Mouse (Mus musculus): ENCODE results near the gene Arid3c. TPM values are rescaled to one million over a fixed set of nuclear protein-coding genes. Genes with fewer than 3 reads are reported as not detected.
"Not testable (repeated sequence)": the region's sequence is repeated elsewhere in the genome, so short reads cannot be mapped to it uniquely, and the experiment has no call there.

Gene Arid3c
- polyA plus RNA-seq, 1 experiment from 2014 or later, result not detected

DNA sequence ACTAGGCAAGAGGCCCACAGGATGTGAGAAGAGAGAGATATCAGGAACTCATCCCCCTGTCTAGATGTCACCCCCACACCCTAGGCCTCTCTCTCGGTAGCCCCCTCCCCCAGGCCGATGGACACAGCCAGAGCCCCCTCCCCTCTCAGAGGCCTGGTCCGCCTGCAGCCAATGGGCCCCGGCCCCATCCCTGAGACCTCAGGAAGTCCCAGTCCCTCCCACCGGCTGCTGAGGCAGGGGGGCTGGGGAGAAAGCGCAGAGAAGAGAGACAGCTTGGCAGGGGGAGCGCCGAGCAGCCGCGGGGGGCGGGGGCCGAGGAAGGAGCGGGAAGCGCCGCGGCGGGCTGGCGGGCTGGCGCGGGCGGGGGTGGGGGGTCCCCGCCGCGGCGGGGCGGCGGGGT lies 47.6 kb downstream of the Arid3c start:
- Histone ChIP-seq H3K4me1 (peaks cover 17% of the 10 kb centered on the region), H3K4me2 (peak overlapping the region; percentile 34; the same call in 1 of the 2 replicates), H3K4me3 (peak overlapping the region; percentile 26), H3K27me3 (peaks cover 41% of the 10 kb centered on the region)
- H3K9ac ChIP-seq; H3K27ac ChIP-seq; H3K9me3 ChIP-seq; H3K36me3 ChIP-seq; ATAC-seq (ENCODE audit: insufficient number of reproducible peaks, low FRiP score, low TSS enrichment, low read depth): not testable (repeated sequence)
- 7% methylated on average over 4 of the region's 27 CpGs for WGBS

DNA sequence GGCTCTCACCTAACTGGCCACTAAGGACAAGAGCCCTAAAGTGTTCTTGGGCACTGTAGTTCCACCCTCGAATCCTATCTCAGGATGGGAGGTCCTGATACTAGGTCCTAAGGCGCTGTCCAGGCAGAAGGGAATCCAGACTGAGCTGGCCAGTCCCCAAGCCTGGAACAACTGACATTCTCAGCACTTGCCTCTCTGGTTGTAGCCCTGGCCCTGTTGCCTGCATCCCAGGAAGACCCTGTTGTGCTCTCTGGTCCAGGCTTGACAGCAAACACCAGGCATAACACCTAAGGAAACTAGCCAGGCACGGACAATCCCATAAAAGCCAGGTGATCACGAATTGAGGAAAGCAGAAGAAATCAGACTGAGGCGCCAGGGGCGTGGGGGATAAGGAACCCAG lies 48.2 kb downstream of the Arid3c start:
- Histone ChIP-seq H3K36me3 (no peaks in the 10 kb centered on the region), H3K27ac (no peak overlapping the region), H3K4me3 (no peak overlapping the region), H3K4me2 (no peak overlapping the region), H3K9me3 (no peaks in the 10 kb centered on the region), H3K9ac (no peak overlapping the region), H3K27me3 (peaks cover 46% of the 10 kb centered on the region), H3K4me1 (peaks cover 17% of the 10 kb centered on the region)
- WGBS, result 24% methylated on average over 6 of the region's 6 CpGs
- no peak for ATAC-seq (ENCODE audit: insufficient number of reproducible peaks, low FRiP score, low TSS enrichment, low read depth)

DNA sequence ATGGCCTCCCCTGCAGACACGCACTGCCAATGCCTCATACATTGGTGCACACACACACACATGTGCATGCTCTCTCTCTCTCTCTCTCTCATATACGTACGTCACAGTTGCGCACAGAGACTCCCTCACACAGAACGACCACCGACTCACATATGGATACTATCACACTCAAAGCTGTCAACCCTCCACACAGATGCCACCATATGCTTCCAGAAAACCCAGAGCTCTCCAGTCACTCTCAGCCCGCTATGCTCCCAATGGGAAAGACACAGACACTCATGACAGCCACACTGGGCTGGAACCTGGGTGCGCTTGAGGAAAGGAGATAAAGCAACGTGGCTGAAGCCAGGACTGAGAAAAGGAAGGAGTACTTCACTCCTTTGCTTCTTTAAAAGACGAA lies 49.0 kb downstream of the Arid3c start:
- no peak overlapping the region for H3K27ac ChIP-seq
- WGBS, result 62% methylated on average over 10 of the region's 10 CpGs
- peaks cover 25% of the 10 kb centered on the region for H3K4me1 ChIP-seq
- no peak for ATAC-seq (ENCODE audit: insufficient number of reproducible peaks, low FRiP score, low TSS enrichment, low read depth)
- H3K4me3 ChIP-seq, result no peak overlapping the region
- H3K36me3 ChIP-seq, result no peaks in the 10 kb centered on the region
- H3K9me3 ChIP-seq, result no peaks in the 10 kb centered on the region
- no peak overlapping the region for H3K4me2 ChIP-seq
- H3K9ac ChIP-seq, result no peak overlapping the region
- H3K27me3 ChIP-seq, result peaks cover 55% of the 10 kb centered on the region

DNA sequence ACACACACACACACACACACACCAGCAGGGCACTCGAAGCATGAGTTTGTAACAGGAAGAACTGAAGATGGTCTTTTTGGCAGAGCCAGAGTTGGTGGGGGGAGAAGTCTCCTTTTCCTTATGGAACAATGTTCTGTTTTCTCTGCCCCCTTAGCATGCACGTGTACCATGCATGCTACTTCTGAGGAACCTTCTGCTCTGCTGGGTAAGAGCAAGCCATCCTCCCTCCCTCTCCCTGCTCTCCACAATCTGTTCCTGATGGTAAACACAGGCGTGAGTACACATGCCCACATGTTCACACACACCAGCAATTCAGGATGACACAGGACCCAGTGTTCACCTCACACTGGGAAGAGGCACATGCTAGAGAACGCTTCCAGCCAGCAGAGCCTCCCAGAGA lies 49.8 kb downstream of the Arid3c start:
- Histone ChIP-seq H3K4me3 (no peak overlapping the region), H3K9me3 (no peaks in the 10 kb centered on the region), H3K27ac (no peak overlapping the region), H3K4me1 (peaks cover 31% of the 10 kb centered on the region), H3K27me3 (peaks cover 61% of the 10 kb centered on the region), H3K4me2 (no peak overlapping the region), H3K9ac (no peak overlapping the region), H3K36me3 (no peaks in the 10 kb centered on the region)
- ATAC-seq (ENCODE audit: insufficient number of reproducible peaks, low FRiP score, low TSS enrichment, low read depth), result no peak
- 53% methylated on average over 4 of the region's 4 CpGs for WGBS

DNA sequence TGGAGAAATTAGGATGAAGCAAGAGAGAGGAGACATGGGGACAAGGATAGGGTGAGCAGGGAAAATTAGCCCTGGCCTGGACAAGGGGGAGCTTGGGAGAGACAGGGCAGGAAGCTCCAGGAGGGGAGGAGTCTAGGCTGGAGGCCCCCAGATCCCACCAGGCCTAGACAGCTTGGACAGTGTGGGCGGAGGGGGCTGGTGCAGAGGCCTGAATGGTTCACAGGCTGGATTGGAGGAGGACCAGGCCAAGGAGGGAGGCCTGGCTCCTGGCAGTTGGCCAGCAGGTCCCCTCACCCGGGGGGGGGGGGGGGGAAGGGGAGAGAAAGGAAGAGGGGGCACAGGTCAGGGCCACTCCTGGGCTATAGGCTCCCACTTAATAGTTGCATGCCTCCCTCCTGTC lies 51.7 kb downstream of the Arid3c start:
- Histone ChIP-seq H3K4me3 (no peak overlapping the region), H3K4me1 (peaks cover 30% of the 10 kb centered on the region), H3K27me3 (peaks cover 77% of the 10 kb centered on the region), H3K36me3 (no peaks in the 10 kb centered on the region), H3K9me3 (no peaks in the 10 kb centered on the region), H3K4me2 (no peak overlapping the region), H3K9ac (no peak overlapping the region), H3K27ac (0 out of 2 replicates have a peak overlapping the region, but pooled peaks have one; percentile 17)
- WGBS, result 64% methylated on average over 1 of the region's 2 CpGs
- ATAC-seq (ENCODE audit: insufficient number of reproducible peaks, low FRiP score, low TSS enrichment, low read depth), result peak; percentile 55

DNA sequence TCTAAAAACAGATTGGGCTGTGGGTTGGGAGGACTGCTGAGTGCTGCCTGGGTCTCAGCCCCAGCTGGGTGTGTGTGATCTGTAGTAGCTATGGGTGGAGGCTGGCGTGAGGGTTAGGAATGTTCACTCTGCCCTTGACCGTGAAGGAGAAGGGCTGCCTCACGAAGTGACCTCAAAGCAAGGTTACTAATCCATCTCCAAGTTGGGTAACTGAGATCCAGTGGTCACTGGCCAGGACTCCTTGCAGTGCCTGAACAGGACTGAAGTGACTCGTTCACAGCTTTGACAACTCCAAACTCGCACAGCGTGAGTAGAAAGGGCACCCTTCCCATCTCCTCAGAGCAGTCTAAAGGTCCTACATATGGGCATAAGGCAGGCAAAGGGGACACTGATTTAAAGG lies 52.1 kb downstream of the Arid3c start:
- 0 out of 2 replicates have a peak overlapping the region, but pooled peaks have one; percentile 17 for H3K27ac ChIP-seq
- no peak for ATAC-seq (ENCODE audit: insufficient number of reproducible peaks, low FRiP score, low TSS enrichment, low read depth)
- peaks cover 29% of the 10 kb centered on the region for H3K4me1 ChIP-seq
- no peak overlapping the region for H3K9ac ChIP-seq
- no peaks in the 10 kb centered on the region for H3K9me3 ChIP-seq
- 73% methylated on average over 6 of the region's 6 CpGs for WGBS
- no peak overlapping the region for H3K4me2 ChIP-seq
- H3K4me3 ChIP-seq, result no peak overlapping the region
- peaks cover 82% of the 10 kb centered on the region for H3K27me3 ChIP-seq
- no peaks in the 10 kb centered on the region for H3K36me3 ChIP-seq

DNA sequence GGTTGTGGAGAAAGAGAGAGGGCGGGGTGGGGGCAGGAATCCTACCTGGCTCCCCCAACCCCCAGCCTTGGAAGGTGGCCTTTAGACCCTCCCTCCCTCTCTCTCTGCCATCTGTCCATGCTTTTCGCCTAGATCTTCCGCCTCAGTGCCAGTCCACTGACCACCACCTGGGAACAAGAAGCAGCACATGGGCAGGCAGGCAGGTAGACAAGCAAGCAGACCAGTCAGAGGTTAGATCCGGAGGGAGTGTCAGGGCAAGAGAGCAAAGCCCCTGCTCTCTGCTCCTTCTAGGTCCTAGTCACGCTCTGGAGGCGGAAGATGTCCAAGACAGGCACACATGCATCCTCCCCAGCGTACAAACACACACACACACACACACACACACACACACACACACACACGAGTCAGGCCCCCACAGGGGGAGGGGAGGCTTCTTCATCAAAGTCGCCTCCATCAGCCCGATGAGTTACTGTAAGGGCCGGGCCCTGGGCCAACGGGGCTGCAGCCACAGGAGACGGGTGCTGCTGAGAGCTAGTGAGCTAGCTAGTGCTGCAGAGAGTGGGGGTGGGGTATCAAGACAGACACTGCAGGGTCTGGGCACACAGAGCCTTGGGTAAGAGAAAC lies 53.8 kb downstream of the Arid3c start:
- H3K27ac ChIP-seq, result no peak overlapping the region
- H3K4me1 ChIP-seq, result peaks cover 34% of the 10 kb centered on the region
- peaks cover 91% of the 10 kb centered on the region for H3K27me3 ChIP-seq
- ATAC-seq (ENCODE audit: insufficient number of reproducible peaks, low FRiP score, low TSS enrichment, low read depth), result no peak
- H3K9ac ChIP-seq, result no peak overlapping the region
- no peaks in the 10 kb centered on the region for H3K36me3 ChIP-seq
- WGBS, result 46% methylated on average over 12 of the region's 13 CpGs
- H3K4me3 ChIP-seq, result no peak overlapping the region
- no peak overlapping the region for H3K4me2 ChIP-seq
- H3K9me3 ChIP-seq, result no peaks in the 10 kb centered on the region

DNA sequence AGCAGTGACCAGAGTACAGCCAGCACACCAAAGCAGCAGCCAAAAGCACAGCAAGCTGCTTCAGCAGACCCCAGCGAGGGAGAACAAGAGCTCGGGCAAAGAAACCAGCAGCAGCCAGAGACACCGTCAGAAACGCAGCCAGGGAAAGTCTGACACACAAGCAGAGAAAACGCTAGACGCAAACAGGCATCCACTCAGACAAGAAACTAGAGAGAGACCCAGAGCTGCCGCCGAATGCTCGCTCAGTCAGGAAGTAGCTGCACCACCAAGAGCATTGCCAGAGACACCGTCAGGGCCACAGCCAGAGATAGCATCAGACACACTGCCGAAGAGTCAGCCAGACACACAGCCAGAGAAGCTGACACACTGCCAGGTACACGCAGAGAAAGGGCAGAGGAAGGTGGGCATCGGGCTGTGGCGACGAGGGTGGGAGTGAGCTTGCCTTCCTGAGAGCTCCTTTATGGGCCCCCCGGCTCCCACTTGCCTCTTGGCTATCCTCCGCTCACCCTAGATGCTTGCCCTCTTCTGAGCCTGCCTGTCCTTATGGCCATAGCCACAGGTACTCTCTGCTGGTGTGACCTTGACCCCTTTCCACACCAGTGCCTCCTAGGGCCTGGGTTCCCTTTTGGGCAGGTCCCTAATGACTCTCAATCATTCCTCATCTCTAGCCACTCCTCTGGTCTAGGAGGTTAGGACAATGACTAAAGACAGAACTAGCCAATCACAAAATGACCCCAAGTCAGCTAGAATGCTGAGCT lies 54.5 kb downstream of the Arid3c start:
- WGBS, result 48% methylated on average over 17 of the region's 17 CpGs
- H3K4me2 ChIP-seq, result no peak overlapping the region

More for the DNA sequence above, 54.5 kb downstream of the Arid3c start:
- Histone ChIP-seq H3K27me3 (peaks cover 94% of the 10 kb centered on the region), H3K9ac (no peak overlapping the region), H3K27ac (no peak overlapping the region), H3K4me1 (peaks cover 41% of the 10 kb centered on the region), H3K9me3 (no peaks in the 10 kb centered on the region), H3K36me3 (no peaks in the 10 kb centered on the region), H3K4me3 (no peak overlapping the region)
- no peak for ATAC-seq (ENCODE audit: insufficient number of reproducible peaks, low FRiP score, low TSS enrichment, low read depth)

Other genes with a start within 250 kb of the Arid3c start
- 6.6 and 11.9 TPM in 2 replicates for gene AI464131, start 228.1 kb downstream of the Arid3c start, polyA plus RNA-seq (2015; fragmentation: Nextera tagmentation; extraction: Ambion mirVana)
- 0.88 and 1.1 TPM in 2 replicates for gene 1110017D15Rik, start 213.8 kb downstream of the Arid3c start, polyA plus RNA-seq (2015; fragmentation: Nextera tagmentation; extraction: Ambion mirVana)
- 2.7 and 2.8 TPM in 2 replicates for gene Fam219a, start 161.6 kb downstream of the Arid3c start, polyA plus RNA-seq (2015; fragmentation: Nextera tagmentation; extraction: Ambion mirVana)
- gene Dnaic1, start 161.4 kb downstream of the Arid3c start, polyA plus RNA-seq (2015; fragmentation: Nextera tagmentation; extraction: Ambion mirVana), result 1.2 TPM in 2 replicates
- 8.7 and 9.5 TPM in 2 replicates for gene Enho, start 90.8 kb downstream of the Arid3c start, polyA plus RNA-seq (2015; fragmentation: Nextera tagmentation; extraction: Ambion mirVana)
- 7.1 and 9.0 TPM in 2 replicates for gene Cntfr, start 34.1 kb downstream of the Arid3c start, polyA plus RNA-seq (2015; fragmentation: Nextera tagmentation; extraction: Ambion mirVana)
- 431 and 444 TPM in 2 replicates for gene Il11ra1, start 31.2 kb downstream of the Arid3c start, polyA plus RNA-seq (2015; fragmentation: Nextera tagmentation; extraction: Ambion mirVana)
- gene Rpp25l, start 17.6 kb downstream of the Arid3c start, polyA plus RNA-seq (2015; fragmentation: Nextera tagmentation; extraction: Ambion mirVana), result 66.0 and 69.1 TPM in 2 replicates
- 113 and 123 TPM in 2 replicates for gene Dctn3, start 8.0 kb downstream of the Arid3c start, polyA plus RNA-seq (2015; fragmentation: Nextera tagmentation; extraction: Ambion mirVana)
- gene Galt, start 24.1 kb upstream of the Arid3c start, polyA plus RNA-seq (2015; fragmentation: Nextera tagmentation; extraction: Ambion mirVana), result 38.7 and 44.8 TPM in 2 replicates
- gene Sigmar1, start 25.0 kb upstream of the Arid3c start, polyA plus RNA-seq (2015; fragmentation: Nextera tagmentation; extraction: Ambion mirVana), result 76.1 and 88.5 TPM in 2 replicates
- 35.4 and 42.1 TPM in 2 replicates for gene Ccl27a, start 43.1 kb upstream of the Arid3c start, polyA plus RNA-seq (2015; fragmentation: Nextera tagmentation; extraction: Ambion mirVana)
- 18.0 and 19.5 TPM in 2 replicates for gene Gm21541, start 172.5 kb upstream of the Arid3c start, polyA plus RNA-seq (2015; fragmentation: Nextera tagmentation; extraction: Ambion mirVana)
- gene Gm20878, start 210.4 kb upstream of the Arid3c start, polyA plus RNA-seq (2015; fragmentation: Nextera tagmentation; extraction: Ambion mirVana), result 1.7 and 2.6 TPM in 2 replicates
- gene Fam205a4, start 234.9 kb upstream of the Arid3c start, polyA plus RNA-seq (2015; fragmentation: Nextera tagmentation; extraction: Ambion mirVana), result 0.26 and 0.50 TPM in 2 replicates

All from limb, embryonic 15.5 days (tissue).